Mouse (Mus musculus) hindbrain, embryonic 11.5 days (tissue): Measurements from ENCODE around the gene Osbpl9. TPM values are rescaled to one million over a fixed set of nuclear protein-coding genes. Genes with fewer than 3 reads are reported as not detected.

ENCODE experiments used
- ATAC-seq: fragments of 200-750 bp; cut with Nextera tagmentation; 2 replicates; pipeline ENCODE4 v1.8.0; 2017; ENCODE audit warnings: mild to moderate bottlenecking, moderate TSS enrichment, moderate library complexity; ENCODE audit not compliant: low FRiP score
- DNase-seq: peaks from one replicate; pipeline ENCODE4 v3.0.0-alpha.2; 2015; ENCODE audit warnings: low spot score
- H3K27ac ChIP-seq: fragments of 300-500 bp; sonication (generic); 2 replicates; pipeline ENCODE4 v1.5.1; 2014; ENCODE audit warnings: mild to moderate bottlenecking, low read depth, low read length
- H3K27me3 ChIP-seq: fragments of 300-500 bp; sonication (generic); 2 replicates; pipeline ENCODE4 v1.6.1; 2014; ENCODE audit warnings: mild to moderate bottlenecking, low read length, moderate library complexity, mixed read lengths; ENCODE audit not compliant: control insufficient read depth, insufficient read depth
- H3K36me3 ChIP-seq: fragments of 300-500 bp; sonication (generic); 2 replicates; pipeline ENCODE4 v1.6.1; 2014; ENCODE audit warnings: mild to moderate bottlenecking, low read length, moderate library complexity, mixed read lengths; ENCODE audit not compliant: control insufficient read depth, insufficient read depth
- H3K4me1 ChIP-seq: fragments of 300-500 bp; sonication (generic); replicated peaks from 2 replicates; pipeline ENCODE4 v1.6.1; 2014; ENCODE audit warnings: low read length, mixed read lengths; ENCODE audit not compliant: control insufficient read depth, insufficient read depth
- H3K4me2 ChIP-seq: fragments of 300-500 bp; sonication (generic); replicated peaks from 2 replicates; pipeline ENCODE4 v1.6.1; 2014; ENCODE audit warnings: mild to moderate bottlenecking, low read depth, low read length
- H3K4me3 ChIP-seq: fragments of 300-500 bp; sonication (generic); 2 replicates; pipeline ENCODE4 v1.5.1; 2014; ENCODE audit warnings: low read depth, low read length
- H3K9ac ChIP-seq: fragments of 300-500 bp; sonication (generic); 2 replicates; pipeline ENCODE4 v1.6.1; 2014; ENCODE audit warnings: low read depth, low read length
- H3K9me3 ChIP-seq: fragments of 300-500 bp; sonication (generic); 2 replicates; pipeline ENCODE4 v1.6.1; 2016; ENCODE audit warnings: low read length; ENCODE audit not compliant: control insufficient read depth
- WGBS: fragments of 180-500 bp; shearing (Covaris S2); extraction: QIAGEN DNeasy Blood & Tissue Kit; methylation state at CpG from one replicate; pipeline ENCODE4 v1.1.7; 2014; 5-methylcytosine and 5-hydroxymethylcytosine counted together
- polyA plus RNA-seq: library from polyadenylated mRNA; unstranded; fragments of >200 nt; fragmentation: Nextera tagmentation; extraction: Ambion mirVana; gene quantifications from 2 replicates; pipeline ENCODE4 v1.2.1, GENCODE M21; 2014

Gene Osbpl9
- polyA plus RNA-seq, 1 experiment from 2014 or later = 77.3 TPM

DNA sequence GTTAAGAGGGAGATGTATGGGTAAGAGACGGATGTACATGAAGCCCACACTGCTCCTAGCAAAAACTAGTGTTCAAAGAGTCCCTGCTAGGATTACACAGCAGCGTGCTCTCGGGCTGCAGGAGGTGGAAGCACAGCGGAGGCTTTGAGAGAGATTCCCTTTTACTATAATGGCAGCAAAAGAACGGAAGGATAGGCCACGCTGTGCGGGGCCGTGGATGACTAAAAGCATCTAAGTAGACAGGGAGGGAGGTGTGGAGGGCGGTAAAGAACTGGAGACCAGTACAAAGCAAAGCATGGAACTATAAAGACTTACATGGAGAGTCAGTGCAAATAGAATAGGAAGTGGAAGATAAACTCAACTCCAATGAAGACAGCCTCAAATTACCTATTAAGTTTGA is 74.1 kb downstream of the Osbpl9 start:
- no peaks in the 10 kb centered on the region for H3K4me1 ChIP-seq
- DNase-seq = no peak

DNA sequence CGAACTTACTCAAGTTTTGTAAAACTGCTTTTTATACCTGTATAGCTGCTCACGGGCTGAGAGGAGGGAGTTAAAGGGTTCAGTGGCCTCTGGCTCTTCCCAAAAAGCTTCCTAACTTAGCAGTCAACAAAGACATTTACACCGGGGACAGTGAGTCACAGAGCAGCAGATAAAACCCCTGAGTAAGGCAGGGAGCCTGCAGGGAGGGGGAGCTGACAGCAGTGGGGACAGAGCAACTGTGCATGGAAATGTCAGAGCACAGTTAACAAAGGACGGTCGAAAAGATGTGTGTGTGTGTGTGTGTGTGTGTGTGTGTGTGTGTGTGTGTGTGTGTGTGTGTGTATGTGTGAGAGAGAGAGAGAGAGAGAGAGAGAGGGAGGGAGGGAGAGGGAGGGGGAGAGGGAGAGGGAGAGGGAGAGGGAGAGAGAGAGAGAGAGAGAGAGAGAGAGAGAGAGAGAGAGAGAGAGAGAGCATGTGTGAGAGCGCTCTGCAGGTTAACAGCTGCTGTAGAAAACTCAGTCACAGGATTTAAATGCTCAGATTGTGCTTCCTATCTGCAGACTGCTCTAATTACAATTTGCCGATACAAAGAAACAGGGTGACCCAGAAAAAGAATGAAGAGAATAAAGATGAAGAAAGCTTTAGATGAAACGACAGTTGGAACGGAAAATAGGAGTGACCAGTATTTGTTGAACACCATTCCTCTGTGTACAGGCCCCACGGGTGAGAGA is 75.1 kb downstream of the Osbpl9 start:
- no peak overlapping the region for H3K4me2 ChIP-seq
- H3K27ac ChIP-seq = no peak overlapping the region
- no peaks in the 10 kb centered on the region for H3K36me3 ChIP-seq
- H3K9ac ChIP-seq = no peak overlapping the region
- no peaks in the 10 kb centered on the region for H3K27me3 ChIP-seq
- DNase-seq (no peak), ATAC-seq (no peak)
- 64% methylated on average over 9 of the region's 10 CpGs for WGBS
- no peaks in the 10 kb centered on the region for H3K9me3 ChIP-seq
- H3K4me1 ChIP-seq = no peaks in the 10 kb centered on the region
- no peak overlapping the region for H3K4me3 ChIP-seq

More for the DNA sequence above, 74.1 kb downstream of the Osbpl9 start:
- Histone ChIP-seq H3K9ac (no peak overlapping the region), H3K4me3 (no peak overlapping the region), H3K9me3 (no peaks in the 10 kb centered on the region), H3K27me3 (no peaks in the 10 kb centered on the region), H3K36me3 (no peaks in the 10 kb centered on the region), H3K27ac (no peak overlapping the region), H3K4me2 (no peak overlapping the region)
- 86% methylated on average over 9 of the region's 9 CpGs for WGBS
- no peak for ATAC-seq

DNA sequence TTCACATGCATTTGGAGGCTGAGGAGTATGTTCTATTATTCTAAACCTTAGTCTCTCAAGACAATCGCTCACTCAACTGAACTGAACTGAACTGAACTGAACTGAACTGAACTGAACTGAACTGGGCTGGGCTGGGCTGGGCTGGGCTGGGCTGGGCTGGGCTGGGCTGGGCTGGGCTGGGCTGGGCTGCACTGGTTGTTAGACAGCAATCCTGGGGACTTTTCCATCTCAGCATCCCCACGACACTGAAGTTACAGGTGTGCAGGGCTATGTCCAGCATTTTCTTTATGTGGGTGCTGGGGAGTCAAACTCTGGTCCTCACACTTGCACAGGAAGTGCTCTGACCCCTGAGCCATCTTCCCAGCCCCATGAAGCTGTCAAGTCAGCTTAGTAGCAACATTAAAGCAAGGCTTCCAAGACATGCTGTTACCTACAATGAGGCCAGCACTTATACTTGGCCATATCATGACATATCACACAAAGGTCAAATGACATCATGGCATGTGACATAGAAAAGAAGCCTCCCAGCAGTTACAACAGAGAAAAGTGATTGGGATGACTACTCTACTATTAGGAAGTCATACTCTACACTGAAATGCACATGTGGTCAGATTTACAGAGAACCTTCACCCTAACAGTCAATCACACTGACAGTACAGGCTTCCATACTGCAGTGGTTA is 76.2 kb downstream of the Osbpl9 start:
- ATAC-seq = no peak
- H3K9me3 ChIP-seq = no peaks in the 10 kb centered on the region
- H3K27me3 ChIP-seq = no peaks in the 10 kb centered on the region
- DNase-seq = no peak
- no peak overlapping the region for H3K9ac ChIP-seq
- no peak overlapping the region for H3K4me3 ChIP-seq
- 93% methylated on average over 2 of the region's 2 CpGs for WGBS
- no peak overlapping the region for H3K4me2 ChIP-seq
- no peak overlapping the region for H3K27ac ChIP-seq
- no peaks in the 10 kb centered on the region for H3K36me3 ChIP-seq
- no peaks in the 10 kb centered on the region for H3K4me1 ChIP-seq

DNA sequence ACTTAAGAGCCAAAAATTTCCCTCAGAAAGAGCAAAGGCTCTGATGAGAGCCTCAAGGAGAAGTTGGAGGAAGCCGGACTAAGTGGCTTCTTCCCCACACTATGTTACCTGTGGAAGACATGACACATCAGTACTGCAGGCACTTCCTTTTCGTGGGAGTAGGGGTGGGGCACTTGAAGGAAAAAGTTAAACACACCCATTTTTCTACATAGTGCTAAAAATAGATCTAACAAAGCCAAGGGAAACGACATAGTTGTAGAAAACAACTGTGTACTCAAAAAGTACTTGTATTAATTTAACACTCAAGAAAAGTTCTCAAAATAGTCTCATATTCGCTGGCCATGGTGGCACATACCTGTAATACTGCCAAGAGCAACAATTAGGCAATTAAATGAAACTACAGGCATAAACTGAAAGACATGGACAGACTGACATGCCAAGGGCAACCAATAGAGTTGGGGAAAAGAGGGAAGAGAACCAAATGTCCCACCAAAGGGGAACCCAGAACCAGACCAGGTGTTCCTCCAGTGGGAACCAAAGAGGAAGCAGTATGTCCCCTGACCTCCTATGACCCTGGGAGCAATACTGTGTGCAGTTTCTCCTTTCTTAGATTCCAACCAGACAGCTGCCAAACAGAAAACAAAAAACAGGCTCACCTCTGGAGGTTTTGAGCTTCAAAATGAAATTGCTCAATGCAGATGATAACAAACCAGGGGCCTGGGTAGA is 79.1 kb downstream of the Osbpl9 start:
- H3K4me3 ChIP-seq = no peak overlapping the region
- no peaks in the 10 kb centered on the region for H3K4me1 ChIP-seq
- H3K9ac ChIP-seq = no peak overlapping the region
- H3K9me3 ChIP-seq = no peaks in the 10 kb centered on the region
- no peaks in the 10 kb centered on the region for H3K27me3 ChIP-seq
- no peak overlapping the region for H3K4me2 ChIP-seq
- ATAC-seq = no peak
- H3K36me3 ChIP-seq = no peaks in the 10 kb centered on the region
- 83% methylated on average over 4 of the region's 4 CpGs for WGBS
- no peak overlapping the region for H3K27ac ChIP-seq
- DNase-seq = no peak

DNA sequence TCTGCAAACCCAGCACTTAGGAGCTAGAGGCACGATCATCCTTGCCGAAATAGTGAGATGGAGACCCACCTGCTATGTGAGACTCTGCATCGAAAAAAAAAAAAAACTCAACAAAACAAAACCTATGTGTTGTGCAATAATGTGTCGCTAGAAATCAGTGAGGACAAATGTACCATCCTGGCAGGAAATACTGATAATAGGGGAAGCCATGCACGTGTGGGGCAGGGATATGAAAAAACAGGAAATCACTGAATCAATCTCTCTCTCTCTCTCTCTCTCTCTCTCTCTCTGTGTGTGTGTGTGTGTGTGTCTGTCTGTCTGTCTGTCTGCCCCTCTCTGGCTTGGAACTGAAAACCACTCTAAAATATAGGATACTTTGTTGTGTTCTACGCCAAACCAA is 81.3 kb downstream of the Osbpl9 start:
- Histone ChIP-seq H3K9ac (no peak overlapping the region), H3K27me3 (no peaks in the 10 kb centered on the region), H3K27ac (no peak overlapping the region), H3K9me3 (no peaks in the 10 kb centered on the region), H3K4me3 (no peak overlapping the region), H3K4me1 (no peaks in the 10 kb centered on the region), H3K36me3 (no peaks in the 10 kb centered on the region), H3K4me2 (no peak overlapping the region)
- DNase-seq = no peak
- no peak for ATAC-seq
- 82% methylated on average over 6 of the region's 6 CpGs for WGBS

DNA sequence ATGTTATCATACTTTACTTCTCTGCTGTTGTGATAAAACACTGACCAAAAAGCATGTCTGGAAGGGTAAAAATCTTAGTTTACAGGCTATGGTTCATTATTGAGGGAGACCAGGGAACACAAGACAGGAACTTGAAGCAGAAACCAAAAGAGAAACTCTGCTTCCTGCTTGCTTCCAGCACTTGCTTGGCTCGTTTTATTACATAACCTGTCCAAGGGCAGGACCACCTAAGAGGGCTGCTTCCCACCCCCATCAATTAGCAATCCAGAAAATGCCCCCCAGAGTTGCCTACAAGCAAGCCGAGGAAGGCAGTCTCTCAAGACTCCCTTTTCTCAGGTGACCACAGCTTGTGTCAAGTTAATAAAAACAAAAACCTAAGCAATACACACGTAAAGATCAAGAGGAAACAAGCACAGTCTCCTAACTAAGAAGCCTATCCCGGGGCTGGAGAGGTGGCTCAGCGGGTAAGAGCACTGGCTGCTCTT is 82.4 kb downstream of the Osbpl9 start:
- no peak for DNase-seq
- H3K36me3 ChIP-seq = no peaks in the 10 kb centered on the region
- H3K27me3 ChIP-seq = no peaks in the 10 kb centered on the region
- H3K27ac ChIP-seq = no peak overlapping the region
- ATAC-seq = no peak
- no peak overlapping the region for H3K4me2 ChIP-seq
- H3K4me1 ChIP-seq = no peaks in the 10 kb centered on the region
- no peak overlapping the region for H3K9ac ChIP-seq
- H3K9me3 ChIP-seq = no peaks in the 10 kb centered on the region
- H3K4me3 ChIP-seq = no peak overlapping the region
- WGBS = 80% methylated on average over 5 of the region's 5 CpGs

DNA sequence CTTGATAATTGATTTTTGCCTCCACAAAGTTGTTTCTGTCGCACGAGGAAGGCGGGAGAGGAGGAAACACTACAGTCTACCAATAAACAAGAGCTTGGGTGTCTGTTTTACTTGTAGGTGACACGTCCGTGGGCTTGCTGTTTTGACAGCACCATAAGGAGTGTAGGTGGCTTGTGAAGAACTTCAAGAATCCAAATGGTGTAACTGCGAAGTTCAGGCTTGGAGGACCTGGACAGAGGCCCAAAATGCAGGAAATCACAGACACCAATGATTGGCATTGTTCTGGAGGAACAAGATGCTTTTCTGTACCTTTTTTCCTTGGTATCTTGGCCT is 83.8 kb downstream of the Osbpl9 start:
- no peak for DNase-seq
- Histone ChIP-seq H3K4me3 (peak overlapping the region; percentile 48), H3K9ac (peak overlapping the region; percentile 68), H3K27me3 (no peaks in the 10 kb centered on the region), H3K9me3 (no peaks in the 10 kb centered on the region), H3K27ac (peak overlapping the region; percentile 30; the same call in 1 of the 2 replicates), H3K36me3 (no peaks in the 10 kb centered on the region), H3K4me1 (no peaks in the 10 kb centered on the region; the same call in 1 of the 2 replicates), H3K4me2 (peak overlapping the region; percentile 76)
- 6% methylated on average over 6 of the region's 6 CpGs for WGBS
- ATAC-seq = peak; percentile 63

DNA sequence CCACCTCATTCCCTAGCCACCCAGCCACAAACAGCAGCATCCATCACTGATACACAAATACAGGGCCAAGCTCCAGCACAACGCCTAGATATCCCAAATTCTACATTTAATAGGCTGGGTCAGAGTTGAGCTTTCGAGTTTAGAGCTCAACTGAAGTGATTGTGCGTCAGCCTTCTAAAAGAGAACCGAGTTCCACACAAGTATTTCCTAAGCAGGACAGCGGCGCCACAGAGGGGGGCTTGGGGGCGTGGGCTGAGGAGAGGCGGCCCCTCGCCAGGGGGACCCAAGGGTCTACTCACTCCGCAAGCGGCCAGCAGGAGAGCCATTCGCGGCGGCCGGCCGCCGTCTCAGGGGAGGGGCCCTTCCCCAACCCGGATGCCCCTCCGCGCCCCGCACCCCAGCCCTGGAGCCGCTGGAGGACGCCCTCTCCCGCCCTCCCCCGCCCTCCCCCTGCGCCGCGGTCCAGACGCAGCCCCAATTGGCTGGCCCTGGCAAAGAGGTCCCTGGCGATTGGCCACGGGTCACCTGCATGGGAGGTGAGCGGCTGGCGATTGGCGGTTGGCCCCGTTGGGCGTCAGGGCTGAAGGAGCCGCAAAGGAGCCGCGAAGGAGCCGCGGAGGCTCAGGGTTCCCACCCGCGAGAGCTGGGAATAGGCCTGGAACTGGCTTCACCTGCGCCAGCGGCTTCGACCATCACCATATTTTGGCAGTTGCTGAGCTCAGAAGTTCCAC is 84.3 kb downstream of the Osbpl9 start:
- no peaks in the 10 kb centered on the region; the same call in 1 of the 2 replicates for H3K4me1 ChIP-seq
- DNase-seq = peak; percentile 90
- no peaks in the 10 kb centered on the region for H3K36me3 ChIP-seq
- H3K4me2 ChIP-seq = peak overlapping the region; percentile 76
- H3K9me3 ChIP-seq = no peaks in the 10 kb centered on the region
- peak overlapping the region; percentile 68 for H3K9ac ChIP-seq
- under 1% methylated on average over 36 of the region's 46 CpGs for WGBS
- H3K27me3 ChIP-seq = no peaks in the 10 kb centered on the region
- peak overlapping the region; percentile 30; the same call in 1 of the 2 replicates for H3K27ac ChIP-seq
- ATAC-seq = peak; percentile 100
- peak overlapping the region; percentile 48 for H3K4me3 ChIP-seq
